Mouse (Mus musculus) bone marrow macrophage, adult 2 months (primary cell): Measurements from ENCODE around the gene Smtnl2.

Experiments used
- CTCF ChIP-seq: IDR thresholded peaks from 2 replicates; pipeline ENCODE4 v1.5.1; 2012; ENCODE audit warnings: low read depth, mild to moderate bottlenecking, low read length, moderate library complexity
- POLR2A ChIP-seq: IDR thresholded peaks from 2 replicates; pipeline ENCODE4 v1.6.1; 2012; ENCODE audit warnings: mild to moderate bottlenecking, low read depth, low read length, borderline replicate concordance

DNA sequence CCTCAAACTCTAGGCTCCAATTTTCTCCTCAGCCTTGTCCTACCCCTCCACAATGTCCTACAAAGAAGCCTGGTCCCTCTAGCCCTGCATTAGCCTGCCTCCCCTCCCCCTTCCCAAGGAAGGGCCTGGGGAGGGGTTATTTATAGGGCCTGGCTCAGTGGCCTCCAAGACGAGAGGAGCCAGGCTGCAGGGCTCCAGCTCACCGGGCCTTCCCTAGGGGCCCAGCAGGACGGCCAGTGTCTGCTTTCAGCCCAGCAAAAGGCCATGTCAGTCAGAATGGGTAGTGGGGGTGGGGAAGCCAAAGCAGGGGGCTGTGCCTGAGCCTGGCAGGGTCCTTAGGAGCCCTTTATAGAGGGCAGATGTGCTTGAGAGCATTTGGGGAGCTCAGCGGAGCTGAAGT lies 5.9 kb upstream of the Smtnl2 start:
- no peak for TF ChIP-seq CTCF
- no peak for TF ChIP-seq POLR2A
